Comparison of ENCODE assay signal across 9 mouse cellular contexts in the genomic region with DNA sequence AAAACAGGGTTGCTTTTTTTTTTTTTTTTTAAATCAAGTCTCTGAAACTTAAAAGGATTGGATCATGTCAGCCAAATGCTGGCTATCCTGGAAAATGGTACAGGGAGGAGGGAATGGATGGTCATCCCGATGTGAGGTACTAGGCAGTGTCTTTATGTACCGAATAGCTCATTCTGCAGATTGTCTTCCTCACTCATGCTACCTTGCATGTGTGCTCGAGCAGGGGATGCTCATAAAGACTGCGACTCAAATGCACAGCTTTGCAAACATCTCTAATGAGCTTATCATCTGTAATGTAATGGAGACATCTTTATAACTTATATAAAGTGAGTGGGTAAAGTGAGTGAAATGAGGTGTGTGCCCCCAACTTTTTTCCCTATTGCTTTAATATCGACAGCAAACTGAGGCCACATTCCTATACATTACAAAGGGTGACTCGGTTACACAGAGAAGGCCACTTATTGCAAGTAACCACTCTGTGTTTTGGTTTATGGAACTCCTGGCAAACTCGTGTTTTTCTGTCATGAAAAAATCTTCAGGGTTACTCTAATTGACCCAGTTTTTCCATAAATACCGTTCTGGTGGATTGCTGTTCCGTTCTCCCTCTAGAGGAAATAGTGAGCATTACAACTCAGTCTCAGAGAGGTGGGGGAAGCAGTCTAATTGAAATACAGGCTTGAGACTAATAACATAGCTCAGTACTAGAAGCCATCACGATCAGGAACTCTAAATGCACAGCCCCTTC.
A peak's percentile ranks its signal among the peaks of the same experiment; 100 is the strongest.
DNase-seq lines count a peak whose midpoint lies in the region; ATAC-seq and TF ChIP-seq lines count a peak whose summit lies in the region.
"Had no signal": no experiment of that assay in that cellular context is flagged by ENCODE, and none has a peak within 500 bp of the region (broad histone marks: within the 10 kb centered on the region; RNA-seq: fewer than 3 reads in every experiment).

No protein-coding gene starts in this region.

- H3K4me1 ChIP-seq in heart, adult 2 months (ENCODE audit: control insufficient read depth, insufficient read depth, low read length), result no peaks in the 10 kb centered on the region; the same call in 1 of the 2 replicates
- H3K4me1 ChIP-seq in forebrain, embryonic 16.5 days (replicated peaks; ENCODE audit: control insufficient read depth, insufficient read depth, low read length), result peaks cover 16% of the 10 kb centered on the region
- no peaks in the 10 kb centered on the region; the same call in 1 of the 2 replicates for H3K4me1 ChIP-seq in midbrain, postnatal 0 days (ENCODE audit: insufficient read depth, low read length)
- H3K4me1 ChIP-seq: limb, embryonic 15.5 days had no signal

- no peaks in the 10 kb centered on the region for H3K27me3 ChIP-seq in heart, adult 2 months (ENCODE audit: control insufficient read depth, insufficient read depth, low read length)
- no peaks in the 10 kb centered on the region for H3K27me3 ChIP-seq in forebrain, embryonic 16.5 days (replicated peaks; ENCODE audit: control insufficient read depth, insufficient read depth, low read length)
- no peaks in the 10 kb centered on the region for H3K27me3 ChIP-seq in midbrain, postnatal 0 days (ENCODE audit: insufficient read depth, low read length)
- H3K27me3 ChIP-seq: limb, embryonic 15.5 days had no signal

- no peak overlapping the region for H3K4me3 ChIP-seq in heart, adult 2 months
- H3K4me3 ChIP-seq in forebrain, embryonic 16.5 days (replicated peaks; ENCODE audit: low read length), result no peak overlapping the region
- H3K4me3 ChIP-seq in midbrain, postnatal 0 days (ENCODE audit: low read depth, low read length), result no peak overlapping the region
- H3K4me3 ChIP-seq: limb, embryonic 15.5 days had no signal

- no peaks in the 10 kb centered on the region for H3K79me2 ChIP-seq in heart, adult 2 months (replicated peaks; ENCODE audit: control insufficient read depth, insufficient read depth, low read length)

- no peak for TF ChIP-seq POLR2A in heart, adult 2 months (IDR thresholded peaks at IDR 0.05; ENCODE audit: insufficient read depth, low read depth, low read length)

- no peak overlapping the region for H3K9ac ChIP-seq in heart, adult 2 months (ENCODE audit: low read depth, low read length)
- no peak overlapping the region for H3K9ac ChIP-seq in forebrain, embryonic 16.5 days (replicated peaks; ENCODE audit: low read depth, low read length)
- H3K9ac ChIP-seq in midbrain, postnatal 0 days (replicated peaks; ENCODE audit: low read length, poor library complexity, severe bottlenecking), result no peak overlapping the region
- H3K9ac ChIP-seq: limb, embryonic 15.5 days had no signal

- 46% methylated on average over 10 of the region's 10 CpGs for whole genome bisulfite sequencing in heart, adult 2 months
- WGBS in forebrain, embryonic 16.5 days, result 52% methylated on average over 10 of the region's 10 CpGs
- WGBS in midbrain, postnatal 0 days, result 50% methylated on average over 10 of the region's 10 CpGs

- ATAC-seq in cerebellum, adult (ENCODE audit: insufficient number of reproducible peaks, low FRiP score, low TSS enrichment), result peak; percentile 49
- ATAC-seq in forebrain, embryonic 16.5 days, result peak; percentile 48; the same call in 1 of the 2 replicates
- ATAC-seq in midbrain, postnatal 0 days (ENCODE audit: low FRiP score), result no peak

- intact Hi-C loops in heart, adult 2 months (cut with DNase I), result loop anchor here (5.0 kb wide), 1 partner anchor 948 kb away; no protein-coding TSS in a partner anchor
- intact Hi-C loops in heart, postnatal 25 days (cut with DNase I), result loop anchor here (2.0 to 10.0 kb wide), 3 partner anchors 153 to 1025 kb away; a partner anchor contains a TSS

- H3K36me3 ChIP-seq in heart, adult 2 months (ENCODE audit: control insufficient read depth, insufficient read depth, low read length), result no peaks in the 10 kb centered on the region
- no peaks in the 10 kb centered on the region for H3K36me3 ChIP-seq in forebrain, embryonic 16.5 days (ENCODE audit: control insufficient read depth, insufficient read depth)
- H3K36me3 ChIP-seq in midbrain, postnatal 0 days (ENCODE audit: insufficient read depth, low read length), result no peaks in the 10 kb centered on the region
- H3K36me3 ChIP-seq: limb, embryonic 15.5 days had no signal

- DNase-seq in heart, adult 2 months, result no peak
- DNase-seq in heart, postnatal 25 days (ENCODE audit: low spot score), result no peak
- peak; percentile 40 to 41 for DNase-seq in B cell, adult 2 months
- peak; percentile 8 to 45 for DNase-seq in kidney, postnatal 36 days
- DNase-seq in midbrain, postnatal 0 days (ENCODE audit: low spot score), result peak; percentile 79
- DNase-seq in testis, postnatal 10 days (ENCODE audit: low spot score), result no peak

- no peaks in the 10 kb centered on the region for H3K9me3 ChIP-seq in forebrain, embryonic 16.5 days (ENCODE audit: control insufficient read depth, low read length)
- no peaks in the 10 kb centered on the region for H3K9me3 ChIP-seq in midbrain, postnatal 0 days (ENCODE audit: low read length)
- H3K9me3 ChIP-seq: limb, embryonic 15.5 days had no signal

- H3K27ac ChIP-seq in heart, adult 2 months, result no peak overlapping the region
- H3K27ac ChIP-seq in forebrain, embryonic 16.5 days (ENCODE audit: low read length), result peak overlapping the region; percentile 66
- no peak overlapping the region for H3K27ac ChIP-seq in midbrain, postnatal 0 days (ENCODE audit: low read depth, low read length)
- H3K27ac ChIP-seq: limb, embryonic 15.5 days had no signal

- TF ChIP-seq CTCF in heart, adult 2 months (IDR thresholded peaks at IDR 0.05), result peak; percentile 94
- TF ChIP-seq CTCF in midbrain, postnatal 0 days (IDR thresholded peaks at IDR 0.05), result peak; percentile 90

- H3K4me2 ChIP-seq in forebrain, embryonic 16.5 days (ENCODE audit: low read length), result no peak overlapping the region
- no peak overlapping the region for H3K4me2 ChIP-seq in midbrain, postnatal 0 days (ENCODE audit: low read depth, low read length, poor library complexity, severe bottlenecking)
- H3K4me2 ChIP-seq: limb, embryonic 15.5 days had no signal

- TF ChIP-seq EP300 in heart, adult 2 months (IDR thresholded peaks at IDR 0.05; ENCODE audit: insufficient read depth, low read depth, low read length), result no peak

Comparison
In these comparisons a context has a peak if more than half of its experiments do, and no peak if none do; other contexts are left out.
1. DNase-seq: peak in B cell, adult 2 months (2 of 2), kidney, postnatal 36 days (2 of 2) and midbrain, postnatal 0 days (single experiment); none in heart, adult 2 months (0 of 2), heart, postnatal 25 days (single experiment) and testis, postnatal 10 days (single experiment).